Mouse (Mus musculus): Measurements from ENCODE around the gene Sik3.
"Not testable (repeated sequence)": the region's sequence is repeated elsewhere in the genome, so short reads cannot be mapped to it uniquely, and the experiment has no call there.

Sik3 gene

DNA sequence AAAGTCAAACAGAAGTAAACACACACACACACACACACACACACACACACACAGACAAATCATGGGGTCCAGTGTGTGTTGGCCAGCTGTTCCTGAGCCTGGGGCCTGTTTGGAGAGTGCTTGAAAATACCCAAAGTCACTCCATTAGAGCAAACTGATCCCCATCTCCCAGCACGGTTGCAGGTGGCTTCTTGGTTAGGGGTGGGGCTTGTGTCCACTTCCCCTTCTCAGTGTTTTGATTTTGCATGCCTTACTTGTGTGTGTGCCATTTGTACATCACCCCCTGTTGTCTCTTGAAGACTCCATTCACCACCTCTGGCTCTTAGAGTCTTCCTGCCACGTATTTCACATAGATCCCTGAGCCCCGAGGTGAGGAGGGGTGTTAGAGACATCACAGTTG is 45.4 kb downstream of the Sik3 start:
- DNase-seq (ENCODE audit: low spot score in 2 of 2) = no peak

DNA sequence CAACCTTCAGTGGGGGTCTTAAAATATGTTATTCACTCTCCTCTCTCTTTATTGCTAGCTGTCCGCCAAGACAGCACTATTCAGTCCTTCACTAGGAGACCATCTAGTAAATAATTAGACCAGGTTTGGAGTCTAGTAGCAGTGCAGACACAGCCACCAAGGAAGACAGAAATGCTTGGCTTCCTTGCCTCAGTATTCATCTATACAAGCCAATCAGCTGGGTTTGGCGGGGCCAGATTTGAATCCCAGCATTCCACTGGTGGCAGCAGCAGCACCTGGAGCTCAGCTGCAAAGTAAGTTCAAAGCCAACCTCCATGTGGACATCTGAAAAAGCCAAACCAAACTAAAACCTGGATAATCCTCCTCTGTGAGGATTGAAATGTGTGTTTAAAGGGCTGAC is 47.6 kb downstream of the Sik3 start:
- DNase-seq (ENCODE audit: low spot score in 2 of 2) = no peak

DNA sequence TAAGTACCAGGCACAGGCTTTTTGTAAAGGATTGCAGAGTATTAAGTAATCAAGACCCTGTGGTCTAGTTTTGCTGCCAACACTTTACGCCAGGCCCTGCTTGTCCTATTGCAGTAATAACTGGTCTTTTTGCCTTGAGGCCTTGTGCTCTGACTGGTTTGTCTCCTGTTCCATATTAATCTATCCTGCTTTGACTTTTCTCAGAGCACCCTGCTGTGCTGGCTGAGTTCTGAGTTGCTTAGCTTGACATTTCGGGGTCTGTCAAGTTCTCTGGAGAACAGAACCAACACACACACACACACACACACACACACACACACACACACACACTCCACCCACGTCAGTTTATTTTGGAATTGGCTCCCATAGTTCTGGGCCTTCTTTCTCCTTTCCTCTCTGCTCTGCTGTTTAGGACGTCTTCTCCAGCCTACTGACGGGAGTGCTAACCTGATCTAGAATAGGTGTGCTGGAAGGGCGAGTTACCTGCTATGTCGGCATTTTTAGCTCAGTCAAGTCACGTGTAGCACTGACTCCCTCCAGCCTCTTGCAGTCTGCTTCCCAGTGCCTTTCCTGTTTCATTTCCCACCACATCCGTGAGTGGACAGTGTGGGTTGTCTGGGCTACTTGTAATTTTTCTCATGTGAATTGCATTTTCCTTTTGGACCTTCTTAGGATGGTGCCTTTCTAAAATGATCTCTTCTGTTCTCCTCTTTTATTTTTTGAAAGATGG is 49.2 kb downstream of the Sik3 start:
- no peak for DNase-seq (ENCODE audit: low spot score in 2 of 2)

DNA sequence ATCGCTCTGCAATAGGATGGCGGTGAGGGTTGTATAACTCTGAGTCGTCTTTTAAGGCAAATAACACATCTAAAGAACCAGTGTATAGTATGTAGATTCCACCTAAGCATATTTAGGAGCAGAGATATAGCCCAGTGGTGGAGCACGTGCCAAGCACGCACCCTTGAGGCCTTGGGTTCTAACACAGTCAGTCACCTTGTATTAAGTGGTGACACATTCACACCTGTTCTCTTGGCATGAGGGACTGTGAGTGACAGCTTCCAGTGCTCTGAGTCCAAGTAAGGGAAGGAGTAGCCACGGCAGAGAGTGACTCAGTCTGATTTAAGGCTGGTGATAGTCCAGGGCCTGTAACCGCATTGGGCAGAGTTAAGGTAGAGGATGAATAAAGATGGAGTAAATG is 51.7 kb downstream of the Sik3 start:
- no peak for DNase-seq (ENCODE audit: low spot score in 2 of 2)

DNA sequence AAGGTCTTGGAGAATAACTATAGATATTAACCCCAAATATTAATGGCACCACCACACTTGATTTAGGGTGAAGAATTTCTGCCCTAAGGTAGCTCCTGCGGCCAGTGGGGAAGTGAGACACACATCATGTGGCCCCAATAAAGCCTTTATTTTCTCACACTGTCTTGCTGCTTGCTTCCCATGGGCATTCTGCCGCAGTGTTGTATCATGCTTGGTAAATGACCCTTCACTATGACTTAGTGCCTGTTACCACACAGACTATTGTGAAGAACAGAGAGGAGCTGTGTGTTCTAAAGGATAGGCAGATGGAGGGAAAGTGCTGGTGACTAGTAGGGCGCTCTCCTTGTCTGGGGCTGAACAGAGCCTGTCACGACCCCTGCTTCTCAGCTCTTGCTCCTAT is 54.1 kb downstream of the Sik3 start:
- no peak for DNase-seq (ENCODE audit: low spot score in 2 of 2)

DNA sequence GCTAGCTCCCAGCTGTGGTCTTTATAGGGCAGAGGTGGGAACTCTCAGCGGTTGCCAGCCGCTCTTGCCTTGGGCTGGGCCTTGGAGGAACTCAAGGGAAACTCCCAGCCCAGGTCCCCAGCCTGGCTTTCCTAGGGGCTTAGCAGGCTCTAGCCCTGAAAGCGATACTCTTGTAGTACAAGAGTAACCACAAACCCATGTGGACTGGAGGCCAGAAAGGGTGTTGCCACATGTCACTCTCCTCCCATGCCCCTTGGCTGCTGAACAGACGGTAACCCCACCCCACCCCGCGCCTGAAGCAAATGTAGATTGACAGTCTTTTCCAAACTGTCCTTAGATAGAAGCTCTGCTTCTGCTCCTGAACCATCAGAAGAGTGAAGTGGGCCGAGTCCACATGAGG is 55.1 kb downstream of the Sik3 start:
- DNase-seq (ENCODE audit: low spot score in 2 of 2) = no peak

DNA sequence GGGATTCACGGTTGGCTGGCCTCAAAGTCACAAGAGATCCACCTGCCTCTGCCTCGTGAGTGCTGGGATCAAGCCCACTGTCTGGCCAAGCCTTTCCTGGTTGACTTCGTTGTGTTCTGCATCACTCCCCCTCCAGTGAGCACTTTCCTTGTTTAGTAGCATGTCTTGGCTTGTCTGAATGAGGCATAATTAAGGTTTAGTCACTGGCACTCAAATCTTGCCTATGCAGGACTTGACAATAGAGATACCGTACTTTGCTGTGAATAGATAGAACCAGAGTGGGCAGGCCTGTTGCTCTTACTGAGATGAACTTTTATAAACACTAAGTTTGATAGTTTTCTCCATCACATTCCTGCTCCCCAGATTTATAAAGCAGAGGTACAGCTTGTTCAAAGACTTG is 56.4 kb downstream of the Sik3 start:
- DNase-seq (ENCODE audit: low spot score in 2 of 2) = no peak

DNA sequence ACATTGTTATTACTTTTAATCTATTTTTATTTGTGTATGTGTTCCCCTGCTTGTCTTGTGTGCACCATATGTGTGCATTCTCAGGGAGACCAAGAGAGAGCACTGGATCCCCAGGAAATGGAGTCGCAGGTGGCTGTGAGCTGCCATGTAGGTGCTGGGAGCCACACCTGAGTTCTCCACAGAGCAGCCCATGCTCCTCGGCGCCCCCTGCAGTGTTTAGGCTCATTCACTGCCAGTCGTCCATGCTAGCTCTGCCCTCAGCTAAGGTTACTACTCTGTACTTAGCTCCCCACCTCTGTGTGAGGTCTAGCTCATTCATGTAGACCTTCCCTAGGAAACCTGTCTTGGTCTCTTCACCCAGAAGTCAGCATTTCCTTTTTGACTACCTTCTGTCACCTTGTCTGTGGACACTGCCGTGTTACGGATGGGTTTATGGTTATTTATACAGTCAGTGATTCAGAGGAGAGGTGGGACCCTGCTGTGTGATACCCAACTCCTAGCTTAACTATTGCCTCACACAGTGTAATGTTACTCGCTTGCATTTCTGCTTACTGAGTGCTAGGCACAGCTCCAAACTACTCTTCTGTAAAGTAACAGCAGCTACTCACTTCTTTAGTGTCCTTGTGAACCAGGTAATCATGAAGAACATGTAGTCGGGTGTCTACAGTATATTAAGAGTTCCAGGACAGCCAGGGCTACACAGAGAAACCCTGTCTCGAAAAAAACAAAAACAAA is 59.6 kb downstream of the Sik3 start:
- DNase-seq (ENCODE audit: low spot score in 2 of 2) = no peak

DNA sequence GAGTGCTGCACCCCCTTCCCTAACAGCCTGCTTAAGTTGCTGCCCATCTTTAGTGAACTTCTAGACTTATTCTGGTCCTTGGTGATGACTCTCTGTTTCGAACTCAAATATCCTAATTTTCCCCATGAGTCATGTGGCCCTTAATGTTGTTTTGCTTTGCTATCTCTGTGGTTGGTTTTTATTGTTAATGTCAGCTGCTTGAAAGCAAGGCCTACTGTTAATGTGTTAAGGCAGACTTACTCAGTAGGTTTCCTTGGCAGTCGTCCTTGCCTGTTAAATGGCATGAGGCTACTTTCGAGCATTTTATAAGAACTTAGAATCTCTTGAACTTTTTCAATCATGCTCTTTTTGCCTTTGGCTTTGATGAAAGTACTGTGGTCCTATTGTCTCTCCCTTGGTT is 60.8 kb downstream of the Sik3 start:
- DNase-seq (ENCODE audit: low spot score in 2 of 2) = no peak

DNA sequence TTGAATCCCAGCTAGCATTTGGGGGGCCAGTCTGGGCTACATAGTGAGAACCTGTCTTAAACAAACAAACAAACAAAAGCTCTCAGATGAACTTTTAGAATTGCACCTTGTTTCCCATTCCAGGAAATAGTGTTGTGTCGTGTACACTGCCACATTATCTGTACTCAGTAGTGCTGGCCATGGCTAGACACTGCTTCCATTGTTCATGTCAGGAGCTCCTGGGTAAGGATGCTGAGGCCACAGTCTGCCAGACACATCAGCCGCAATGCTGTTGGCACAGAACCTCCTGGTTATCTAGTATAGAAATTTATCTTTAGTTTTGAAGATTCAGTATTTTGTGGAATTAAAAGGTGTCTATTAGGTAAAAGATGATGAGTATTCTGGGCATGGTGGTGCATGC is 63.0 kb downstream of the Sik3 start:
- no peak for DNase-seq (ENCODE audit: low spot score in 2 of 2)

DNA sequence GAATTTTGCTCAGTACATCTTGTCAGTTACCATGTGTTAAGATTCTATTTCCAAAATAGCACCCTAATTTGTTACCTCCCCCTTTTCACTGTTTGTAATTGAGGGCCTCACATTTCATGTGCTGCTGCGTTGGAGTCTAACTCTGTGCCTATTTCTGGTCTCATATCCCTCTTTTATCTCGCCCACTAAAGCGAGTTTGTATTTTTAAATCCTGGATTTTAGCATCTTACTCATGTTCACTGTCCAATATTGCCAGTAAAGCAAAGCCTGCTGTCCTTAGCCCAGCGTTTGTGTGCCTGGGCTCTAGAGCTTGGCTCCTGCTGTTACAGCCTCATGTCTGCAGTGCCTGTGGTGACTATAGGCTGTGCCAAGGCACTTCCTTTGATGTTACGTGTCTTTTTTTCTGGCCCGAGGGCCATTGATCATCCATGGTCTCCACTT is 69.8 kb downstream of the Sik3 start:
- no peak for DNase-seq (ENCODE audit: low spot score in 2 of 2)

DNA sequence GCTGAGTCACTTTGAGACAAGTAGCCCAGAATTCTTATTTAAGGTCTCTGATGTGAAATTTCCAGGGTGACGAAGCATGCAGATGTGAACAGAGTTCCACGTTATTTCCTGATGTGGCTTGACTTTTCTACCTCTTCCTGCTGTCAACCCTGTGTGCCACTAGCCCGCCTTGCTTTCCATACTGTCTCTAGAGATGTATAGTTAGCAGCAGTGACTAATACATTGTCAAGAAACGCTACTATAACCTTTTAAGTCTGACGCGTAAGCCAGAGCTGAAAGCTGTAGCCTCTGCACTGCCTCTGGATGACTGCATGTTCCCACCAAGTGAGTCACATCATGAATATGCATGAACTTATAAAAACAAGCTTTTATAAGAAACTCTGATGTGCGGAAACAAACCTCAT is 70.9 kb downstream of the Sik3 start:
- no peak for DNase-seq (ENCODE audit: low spot score in 2 of 2)

DNA sequence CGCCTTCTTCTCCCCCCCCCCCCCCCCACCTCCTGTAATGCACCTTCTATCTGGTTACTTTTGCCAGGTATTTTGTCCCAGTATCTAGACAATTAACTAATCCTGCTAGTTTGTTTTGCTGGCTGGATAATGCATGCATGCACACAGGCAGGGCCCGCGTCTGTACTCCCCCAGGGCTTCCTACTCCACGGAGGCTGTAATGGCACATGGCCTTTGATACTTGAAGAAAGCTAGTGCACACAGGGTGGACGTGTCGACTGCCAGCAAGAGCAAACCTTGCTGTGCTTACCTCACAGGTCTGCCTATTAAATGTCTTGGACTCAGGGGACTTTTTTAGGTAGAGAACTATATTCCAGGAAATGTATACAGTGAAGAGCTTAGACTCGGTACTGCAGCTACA is 73.3 kb downstream of the Sik3 start:
- no peak for DNase-seq (ENCODE audit: low spot score in 2 of 2)

DNA sequence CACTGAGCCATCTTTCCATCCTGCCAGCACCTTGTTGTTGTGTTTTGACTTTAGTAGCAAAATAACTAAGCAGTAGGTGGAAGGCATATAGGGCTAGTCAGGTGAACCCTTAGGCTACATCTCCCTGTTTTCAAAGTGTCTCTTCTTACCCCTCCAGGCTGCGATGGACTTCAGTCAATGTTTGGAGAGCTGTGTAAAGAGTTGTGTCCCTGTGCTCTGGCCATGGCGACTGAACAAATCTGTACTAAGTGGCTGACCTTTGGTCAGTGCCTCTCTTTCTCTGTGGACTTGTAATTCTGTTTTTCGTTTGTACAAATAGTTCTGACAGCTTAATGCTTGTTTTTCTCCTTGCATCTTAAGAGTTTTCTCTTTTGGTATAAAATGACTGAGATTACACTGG is 74.2 kb downstream of the Sik3 start:
- DNase-seq (ENCODE audit: low spot score in 2 of 2) = no peak

DNA sequence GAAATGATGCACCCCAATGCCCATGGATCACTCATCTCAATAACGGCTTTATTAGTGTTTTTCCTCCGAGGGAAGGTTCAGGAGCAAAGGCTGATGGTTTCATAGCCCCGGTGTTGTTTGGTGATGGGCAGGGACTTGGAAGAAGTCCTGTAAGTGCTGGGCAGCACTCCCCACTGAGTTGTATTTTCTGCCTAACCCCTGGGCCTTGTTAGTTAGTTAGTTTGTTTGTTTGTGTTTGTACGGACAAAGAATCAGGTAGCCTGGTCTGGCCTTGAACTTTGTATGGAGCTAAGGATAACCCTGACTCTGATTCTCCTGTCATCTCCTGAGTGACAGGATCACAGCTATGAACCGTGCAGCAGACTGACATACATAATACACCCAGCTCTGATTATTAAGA is 74.8 kb downstream of the Sik3 start:
- no peak for DNase-seq (ENCODE audit: low spot score in 2 of 2)

DNA sequence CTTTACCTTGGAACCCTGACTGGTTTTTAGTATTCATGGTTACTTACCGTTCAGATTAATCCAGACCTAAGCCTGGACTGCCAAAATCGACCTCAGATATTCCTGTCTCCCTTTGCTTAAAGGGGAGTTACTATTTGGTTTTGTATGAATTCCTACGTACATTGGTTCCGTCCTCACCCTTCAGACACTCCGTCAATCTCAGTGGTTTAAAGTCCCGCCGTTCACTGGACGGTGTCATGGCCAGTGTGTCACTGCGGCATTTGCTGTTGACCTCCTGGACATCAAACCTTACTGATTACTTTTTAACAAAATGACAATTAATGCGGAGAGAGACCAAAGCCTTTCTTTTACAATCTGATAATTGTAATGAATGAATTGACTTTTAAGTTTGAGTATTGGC is 76.1 kb downstream of the Sik3 start:
- DNase-seq (ENCODE audit: low spot score in 2 of 2) = no peak

DNA sequence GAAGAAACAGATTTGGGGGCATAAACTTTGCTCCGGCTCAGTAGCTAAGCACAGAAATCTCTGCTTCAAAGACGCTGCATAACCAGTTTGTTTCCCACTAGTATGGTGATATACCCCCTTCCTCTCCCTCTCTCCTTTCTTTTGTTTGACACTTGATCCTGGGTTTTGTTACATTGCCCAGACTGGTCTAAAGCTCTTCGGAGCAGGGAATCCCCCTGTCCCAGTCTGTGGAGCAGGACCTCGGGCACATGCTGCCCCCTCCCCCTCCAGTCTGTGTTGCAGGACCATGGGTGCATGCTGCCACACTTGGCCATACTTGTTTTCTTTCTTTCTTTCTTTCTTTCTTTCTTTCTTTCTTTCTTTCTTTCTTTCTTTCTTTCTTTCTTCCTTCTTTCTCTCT is 77.4 kb downstream of the Sik3 start:
- no peak for DNase-seq (ENCODE audit: low spot score in 2 of 2)

DNA sequence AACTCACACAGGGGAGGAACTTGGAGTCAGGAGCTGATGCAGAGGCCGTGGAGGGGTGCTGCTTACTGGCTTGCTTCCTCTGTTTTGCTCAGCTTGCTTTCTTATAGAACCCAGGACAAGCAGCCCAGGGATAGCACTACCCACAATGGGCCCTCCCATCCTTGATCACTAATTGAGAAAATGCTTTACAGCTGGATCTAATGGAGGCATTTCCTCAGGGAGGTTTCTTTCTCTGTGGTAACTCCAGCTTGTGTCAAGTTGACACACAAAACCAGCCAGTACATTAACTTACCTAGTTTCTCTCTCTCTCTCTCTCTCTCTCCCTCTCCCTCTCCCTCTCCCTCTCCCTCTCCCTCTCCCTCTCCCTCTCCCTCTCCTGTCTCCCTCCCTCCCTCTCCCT is 78.5 kb downstream of the Sik3 start:
- not testable (repeated sequence) for DNase-seq (ENCODE audit: low spot score in 2 of 2)

DNA sequence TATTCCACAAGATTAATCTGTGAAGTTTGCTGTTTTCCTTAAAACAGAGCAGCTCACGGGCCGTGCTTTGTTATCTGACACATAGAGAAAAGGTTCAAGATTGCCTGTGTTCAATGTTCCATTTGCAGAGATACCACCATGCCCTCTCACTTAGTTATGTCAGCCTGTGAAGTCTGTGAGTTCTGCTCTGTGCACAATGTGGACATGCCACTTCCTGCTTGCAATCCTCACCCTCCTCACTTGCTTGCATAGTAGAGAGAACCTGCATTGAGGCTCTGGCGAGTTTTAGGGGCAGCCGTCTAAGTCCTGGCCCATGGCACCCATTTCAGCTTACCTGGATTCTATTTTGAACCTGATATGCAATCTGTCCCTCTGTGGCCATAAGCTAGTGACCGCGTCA is 80.0 kb downstream of the Sik3 start:
- no peak for DNase-seq (ENCODE audit: low spot score in 2 of 2)

DNA sequence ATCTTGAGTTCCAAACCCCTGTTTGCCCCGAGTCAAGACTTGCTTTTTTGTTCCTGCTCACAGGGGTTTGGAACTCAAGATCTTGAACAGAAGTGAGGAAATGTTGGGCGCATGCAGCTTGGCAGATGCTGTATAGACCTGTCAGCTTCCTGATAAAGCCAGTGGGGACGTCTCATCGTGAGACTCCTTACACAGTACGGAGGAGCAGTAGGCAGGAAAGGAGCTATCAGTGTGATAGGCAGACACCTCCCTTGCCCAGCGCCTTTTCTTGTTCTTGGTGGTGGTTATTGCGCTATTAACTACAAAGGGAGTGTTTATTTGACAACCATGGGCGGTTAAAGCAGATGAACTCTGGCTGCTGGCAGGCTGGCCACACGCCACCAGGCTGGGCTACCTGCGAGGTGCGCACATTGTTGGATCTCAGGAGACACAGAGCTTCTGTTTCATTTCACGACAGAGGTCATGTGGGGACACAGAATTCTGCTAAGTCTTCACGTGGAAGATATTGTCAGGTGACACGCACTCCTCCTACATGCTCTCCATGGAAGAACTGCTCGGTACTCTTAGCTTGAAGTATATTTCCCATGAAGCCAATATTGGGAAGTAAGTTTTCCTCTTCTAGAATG is 85.9 kb downstream of the Sik3 start:
- DNase-seq (ENCODE audit: low spot score in 2 of 2) = no peak

DNA sequence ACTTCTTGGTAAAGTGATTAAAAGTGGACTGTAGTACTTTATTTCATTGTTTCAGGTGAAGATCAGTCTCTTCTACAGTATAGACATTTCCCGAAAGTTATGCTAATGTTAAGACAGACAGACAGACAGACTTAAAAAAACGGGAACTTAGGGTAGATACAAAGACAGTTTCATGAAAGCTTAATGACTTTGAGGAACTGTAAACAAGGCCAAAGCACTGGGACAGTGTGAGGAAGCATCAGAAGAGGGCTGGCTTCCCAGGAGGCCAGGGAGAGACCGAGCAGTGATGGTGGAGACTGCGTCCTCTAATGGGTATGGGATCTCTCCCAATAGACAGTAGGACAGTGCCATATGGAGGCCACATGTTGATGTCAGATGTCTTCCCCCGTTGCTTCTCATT is 86.5 kb downstream of the Sik3 start:
- DNase-seq (ENCODE audit: low spot score in 2 of 2) = no peak

DNA sequence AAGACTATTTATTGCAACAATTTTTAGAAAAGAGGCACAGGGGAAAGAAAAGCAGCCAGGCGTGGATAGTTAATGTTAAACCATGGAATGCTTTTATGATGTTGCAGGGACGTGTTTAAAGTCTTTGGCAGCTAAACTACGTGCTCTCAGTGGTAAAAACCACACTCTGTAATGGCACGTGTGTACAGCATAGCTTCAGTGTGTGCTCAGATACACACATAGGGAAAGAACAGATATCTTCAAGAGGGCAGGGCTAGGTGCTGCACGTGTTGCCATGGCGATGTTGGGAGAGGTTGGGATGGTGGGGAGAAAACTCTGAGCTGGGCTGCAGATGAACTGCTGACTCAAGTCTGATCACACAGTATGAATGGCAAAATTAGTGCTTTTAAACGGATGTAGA is 90.5 kb downstream of the Sik3 start:
- DNase-seq (ENCODE audit: low spot score in 2 of 2) = no peak

DNA sequence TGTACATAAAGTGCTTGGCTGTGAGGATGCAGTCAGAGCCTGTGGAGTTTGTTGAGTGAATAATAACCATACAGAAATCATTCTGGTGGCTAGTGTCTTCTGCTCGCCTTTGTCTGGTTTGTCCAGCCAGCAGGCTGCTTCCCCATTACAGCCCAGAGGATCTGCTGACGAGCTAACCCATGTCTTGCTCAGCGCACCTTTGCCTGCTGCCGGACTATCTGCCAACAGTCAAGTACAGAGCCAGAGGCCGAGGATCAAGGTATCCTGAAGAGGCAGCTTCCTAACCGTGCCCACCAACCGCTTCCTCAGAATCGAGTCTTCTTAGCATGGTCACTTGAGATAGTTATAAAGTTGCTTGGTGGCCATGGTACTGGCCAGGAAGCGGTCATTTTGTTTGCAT is 93.5 kb downstream of the Sik3 start:
- DNase-seq (ENCODE audit: low spot score in 2 of 2) = no peak

Data from urinary bladder, adult 18-20 months (tissue).